Mouse (Mus musculus) intestine, embryonic 16.5 days (tissue): ENCODE data around the gene Foxp1. TPM values are rescaled to one million over a fixed set of nuclear protein-coding genes. Genes with fewer than 3 reads are reported as not detected.
A peak's percentile ranks its signal among the peaks of the same experiment; 100 is the strongest.

Experiments used
- ATAC-seq: fragments of 200-750 bp; cut with Nextera tagmentation; 2 replicates; pipeline ENCODE4 v1.8.0; 2017; ENCODE audit warnings: moderate TSS enrichment, moderate library complexity
- H3K27ac ChIP-seq: fragments of 300-500 bp; sonication (generic); 2 replicates; pipeline ENCODE4 v1.5.1; 2014; ENCODE audit warnings: mild to moderate bottlenecking, low read length
- H3K27me3 ChIP-seq: fragments of 300-500 bp; sonication (generic); replicated peaks from 2 replicates; pipeline ENCODE4 v1.6.1; 2014; ENCODE audit warnings: low read length, control low read depth, mixed read lengths; ENCODE audit not compliant: control insufficient read depth, insufficient read depth
- H3K36me3 ChIP-seq: fragments of 300-500 bp; sonication (generic); 2 replicates; pipeline ENCODE4 v1.6.1; 2014; ENCODE audit warnings: low read length, control low read depth; ENCODE audit not compliant: control insufficient read depth, insufficient read depth
- H3K4me1 ChIP-seq: fragments of 300-500 bp; sonication (generic); 2 replicates; pipeline ENCODE4 v1.6.1; 2014; ENCODE audit warnings: low read length, control low read depth, mixed read lengths; ENCODE audit not compliant: control insufficient read depth, insufficient read depth
- H3K4me2 ChIP-seq: fragments of 300-500 bp; sonication (generic); 2 replicates; pipeline ENCODE4 v1.6.1; 2014; ENCODE audit warnings: low read depth, low read length, control low read depth
- H3K4me3 ChIP-seq: fragments of 300-500 bp; sonication (generic); 2 replicates; pipeline ENCODE4 v1.5.1; 2014; ENCODE audit warnings: mild to moderate bottlenecking, low read length
- H3K9ac ChIP-seq: fragments of 300-500 bp; sonication (generic); 2 replicates; pipeline ENCODE4 v1.6.1; 2014; ENCODE audit warnings: low read depth, low read length
- H3K9me3 ChIP-seq: fragments of 300-500 bp; sonication (generic); 2 replicates; pipeline ENCODE4 v1.6.1; 2016; ENCODE audit warnings: low read length, control low read depth; ENCODE audit not compliant: control insufficient read depth
- WGBS: fragments of 180-500 bp; shearing (Covaris S2); extraction: QIAGEN DNeasy Blood & Tissue Kit; methylation state at CpG from one replicate; pipeline ENCODE4 v1.1.7; 2014; 5-methylcytosine and 5-hydroxymethylcytosine counted together
- polyA plus RNA-seq: library from polyadenylated mRNA; unstranded; fragments of >200 nt; fragmentation: Nextera tagmentation; extraction: Ambion mirVana; gene quantifications from 2 replicates; pipeline ENCODE4 v1.2.1, GENCODE M21; 2015

Gene Foxp1
- polyA plus RNA-seq, 1 experiment from 2014 or later, result 74.8 TPM

- no peaks in the 10 kb centered on the region for H3K27me3 ChIP-seq
- no peak overlapping the region for H3K9ac ChIP-seq
- H3K4me2 ChIP-seq, result no peak overlapping the region
These were observed 39.0 kb downstream of the Foxp1 start for GRCm38 (mm10) chr6:99483556-99483955.

GRCm38 (mm10) chr6:99481568-99481967, 41.0 kb downstream of the Foxp1 start:
- WGBS, result 51% methylated on average over 7 of the region's 7 CpGs

More at GRCm38 (mm10) chr6:99483556-99483955, 39.0 kb downstream of the Foxp1 start:
- no peak overlapping the region for H3K4me3 ChIP-seq
- H3K9me3 ChIP-seq, result no peaks in the 10 kb centered on the region
- H3K36me3 ChIP-seq, result no peaks in the 10 kb centered on the region
- ATAC-seq, result no peak
- H3K4me1 ChIP-seq, result peaks cover 27% of the 10 kb centered on the region
- WGBS, result 50% methylated on average over 10 of the region's 10 CpGs
- H3K27ac ChIP-seq, result no peak overlapping the region

DNA sequence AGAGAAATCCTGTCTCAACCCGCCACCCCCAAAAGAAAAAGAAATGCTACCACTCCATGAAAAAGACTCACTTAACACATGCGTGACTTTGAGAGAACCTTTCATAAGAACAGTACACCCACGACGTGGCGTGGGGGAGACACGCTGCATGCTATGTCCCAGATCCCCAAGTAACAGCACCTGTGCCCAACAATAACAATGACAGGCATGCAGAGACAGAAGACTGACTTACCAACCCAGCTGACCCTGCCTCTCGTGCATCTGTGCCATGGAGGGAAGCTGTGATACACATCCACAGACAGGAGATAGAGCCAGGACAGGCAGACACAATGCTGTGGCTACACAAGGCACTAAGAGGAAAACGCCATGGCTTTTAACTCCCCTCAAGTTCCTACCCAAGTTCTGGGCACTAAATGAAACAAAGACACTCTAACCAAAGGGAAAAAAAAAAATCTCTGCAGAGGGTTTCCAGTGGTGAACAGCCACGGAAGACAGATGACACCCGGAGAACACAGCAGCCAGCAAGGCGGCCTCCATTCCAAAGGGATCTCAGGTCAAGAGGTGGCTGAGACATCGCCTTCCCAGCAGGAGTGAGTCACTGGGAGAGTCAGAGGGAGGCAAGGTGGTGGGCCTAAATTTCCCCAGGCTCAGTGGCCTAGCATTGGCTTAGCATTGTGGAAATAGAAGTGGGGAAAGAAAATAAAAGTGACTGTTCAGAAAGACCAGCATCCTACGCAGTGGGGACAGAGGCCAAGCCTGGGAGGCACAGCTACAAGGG, 43.5 kb downstream of the Foxp1 start:
- 84% methylated on average over 13 of the region's 13 CpGs for WGBS
- Histone ChIP-seq H3K9me3 (no peaks in the 10 kb centered on the region), H3K4me2 (no peak overlapping the region), H3K27me3 (no peaks in the 10 kb centered on the region), H3K36me3 (no peaks in the 10 kb centered on the region), H3K27ac (no peak overlapping the region), H3K9ac (no peak overlapping the region), H3K4me3 (no peak overlapping the region), H3K4me1 (peaks cover 4% of the 10 kb centered on the region)
- no peak for ATAC-seq

More at GRCm38 (mm10) chr6:99481568-99481967, 41.0 kb downstream of the Foxp1 start:
- Histone ChIP-seq H3K4me2 (no peak overlapping the region), H3K27me3 (no peaks in the 10 kb centered on the region), H3K4me1 (peaks cover 22% of the 10 kb centered on the region), H3K36me3 (no peaks in the 10 kb centered on the region), H3K27ac (no peak overlapping the region), H3K9ac (no peak overlapping the region), H3K9me3 (no peaks in the 10 kb centered on the region), H3K4me3 (no peak overlapping the region)
- no peak for ATAC-seq

GRCm38 (mm10) chr6:99475040-99475439, 47.5 kb downstream of the Foxp1 start:
- no peak for ATAC-seq
- Histone ChIP-seq H3K27me3 (no peaks in the 10 kb centered on the region), H3K4me1 (peaks cover 7% of the 10 kb centered on the region), H3K9ac (no peak overlapping the region), H3K27ac (no peak overlapping the region), H3K9me3 (no peaks in the 10 kb centered on the region), H3K4me2 (no peak overlapping the region), H3K36me3 (no peaks in the 10 kb centered on the region), H3K4me3 (no peak overlapping the region)
- WGBS, result 76% methylated on average over 9 of the region's 9 CpGs

- H3K27ac ChIP-seq, result no peak overlapping the region
- ATAC-seq, result no peak
- peaks cover 22% of the 10 kb centered on the region for H3K4me1 ChIP-seq
- H3K9ac ChIP-seq, result no peak overlapping the region
- H3K27me3 ChIP-seq, result no peaks in the 10 kb centered on the region
- H3K9me3 ChIP-seq, result no peaks in the 10 kb centered on the region
- H3K4me3 ChIP-seq, result no peak overlapping the region
- 70% methylated on average over 5 of the region's 5 CpGs for WGBS
- no peak overlapping the region for H3K4me2 ChIP-seq
- H3K36me3 ChIP-seq, result no peaks in the 10 kb centered on the region
These were observed 51.6 kb downstream of the Foxp1 start for GRCm38 (mm10) chr6:99470906-99471305.

DNA sequence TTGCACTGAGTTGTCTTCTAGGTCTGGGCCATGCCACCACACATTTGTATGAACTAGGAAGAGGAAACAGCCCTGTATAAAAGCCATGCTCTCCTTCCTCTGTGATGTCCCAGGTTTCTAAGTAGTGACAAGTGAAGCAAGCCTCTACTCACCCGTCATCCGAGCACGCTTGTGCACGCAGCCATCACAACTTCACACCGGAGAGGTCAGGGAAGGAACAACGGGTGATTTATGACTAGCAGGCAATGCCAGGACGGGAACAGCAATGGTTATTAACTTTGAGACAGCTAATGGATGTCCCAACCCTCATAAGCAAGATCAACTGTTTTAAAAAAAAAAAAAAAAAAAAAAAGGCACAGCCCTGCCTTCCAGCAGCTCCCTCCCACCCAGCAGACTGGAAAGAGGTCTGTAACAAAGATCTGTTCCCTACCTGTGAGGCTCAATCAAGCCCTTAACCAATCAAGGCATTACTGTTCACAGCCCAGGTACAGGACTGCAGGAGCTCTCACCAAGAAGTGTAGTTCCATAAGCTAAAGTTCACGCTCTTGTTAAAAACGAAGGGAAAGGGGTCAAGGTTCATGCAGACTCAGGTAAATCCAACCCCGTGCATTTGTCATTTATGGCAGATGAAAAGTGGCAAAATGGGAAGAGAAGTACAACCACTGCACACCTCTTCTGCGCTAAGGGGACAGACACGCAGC, 53.2 kb downstream of the Foxp1 start:
- Histone ChIP-seq H3K27ac (peak overlapping the region; percentile 52), H3K9ac (no peak overlapping the region), H3K36me3 (no peaks in the 10 kb centered on the region; the same call in 1 of the 2 replicates), H3K27me3 (no peaks in the 10 kb centered on the region), H3K4me1 (peaks cover 19% of the 10 kb centered on the region), H3K4me2 (peak overlapping the region; percentile 22), H3K9me3 (no peaks in the 10 kb centered on the region), H3K4me3 (peak overlapping the region; percentile 5; the same call in 1 of the 2 replicates)
- ATAC-seq, result peak; percentile 85
- WGBS, result 53% methylated on average over 12 of the region's 12 CpGs

DNA sequence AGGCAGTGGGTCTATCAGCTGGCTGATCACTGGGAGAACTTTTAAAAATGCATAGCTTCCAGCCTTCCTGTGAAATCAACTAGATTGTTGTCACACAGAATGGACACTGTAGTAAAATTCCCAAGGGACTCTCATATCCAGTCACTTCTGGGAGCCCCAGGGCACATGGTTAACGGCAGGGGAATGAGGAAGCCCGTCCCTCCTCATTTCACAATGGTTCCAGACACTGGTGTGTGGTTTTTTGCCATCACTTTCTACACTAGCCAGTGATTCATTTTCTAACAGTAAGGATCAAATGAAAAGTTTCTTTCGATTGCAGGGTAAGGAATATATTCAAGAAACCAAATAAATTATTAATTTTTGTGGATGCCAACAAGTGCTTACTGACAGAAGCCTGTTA, 54.7 kb downstream of the Foxp1 start:
- ATAC-seq, result no peak
- H3K4me2 ChIP-seq, result no peak overlapping the region
- peaks cover 19% of the 10 kb centered on the region for H3K4me1 ChIP-seq
- H3K9me3 ChIP-seq, result no peaks in the 10 kb centered on the region
- no peaks in the 10 kb centered on the region; the same call in 1 of the 2 replicates for H3K36me3 ChIP-seq
- H3K27me3 ChIP-seq, result no peaks in the 10 kb centered on the region
- no peak overlapping the region for H3K27ac ChIP-seq
- H3K4me3 ChIP-seq, result no peak overlapping the region
- H3K9ac ChIP-seq, result no peak overlapping the region
- WGBS, result 65% methylated on average over 3 of the region's 3 CpGs

- H3K9me3 ChIP-seq, result no peaks in the 10 kb centered on the region
- H3K9ac ChIP-seq, result no peak overlapping the region
- H3K27me3 ChIP-seq, result no peaks in the 10 kb centered on the region
- H3K4me1 ChIP-seq, result peaks cover 19% of the 10 kb centered on the region
- H3K36me3 ChIP-seq, result no peaks in the 10 kb centered on the region; the same call in 1 of the 2 replicates
- no peak overlapping the region for H3K4me3 ChIP-seq
- ATAC-seq, result no peak
- H3K27ac ChIP-seq, result no peak overlapping the region
- 39% methylated on average over 8 of the region's 8 CpGs for WGBS
- no peak overlapping the region for H3K4me2 ChIP-seq
These were observed 55.4 kb downstream of the Foxp1 start for GRCm38 (mm10) chr6:99467109-99467508.

DNA sequence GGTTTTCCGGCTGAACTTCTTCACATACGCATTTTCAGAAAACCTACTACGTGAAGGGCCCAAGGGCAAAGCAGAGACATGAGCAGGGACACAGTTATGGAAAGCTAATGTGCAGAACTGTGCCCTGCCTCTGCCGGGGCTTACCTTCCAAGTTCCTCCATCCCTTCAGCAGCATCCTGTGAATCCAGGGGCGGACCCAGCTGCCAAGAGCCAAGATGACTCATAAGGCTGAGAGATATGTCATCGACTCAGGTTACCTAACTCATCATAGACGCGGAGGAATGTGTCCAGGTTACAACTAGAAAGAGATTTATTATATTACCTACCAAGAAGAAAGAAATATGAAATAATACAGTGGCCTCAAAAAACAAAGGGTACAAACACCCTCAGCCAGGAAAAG, 56.2 kb downstream of the Foxp1 start:
- 62% methylated on average over 8 of the region's 8 CpGs for WGBS

More for the DNA sequence above, 56.2 kb downstream of the Foxp1 start:
- H3K9me3 ChIP-seq, result no peaks in the 10 kb centered on the region
- H3K4me3 ChIP-seq, result no peak overlapping the region
- ATAC-seq, result no peak
- H3K27me3 ChIP-seq, result no peaks in the 10 kb centered on the region
- no peak overlapping the region for H3K27ac ChIP-seq
- H3K36me3 ChIP-seq, result no peaks in the 10 kb centered on the region; the same call in 1 of the 2 replicates
- no peak overlapping the region for H3K4me2 ChIP-seq
- peaks cover 19% of the 10 kb centered on the region for H3K4me1 ChIP-seq
- H3K9ac ChIP-seq, result no peak overlapping the region
